Mouse (Mus musculus) hindbrain, embryonic 11.5 days (tissue): ENCODE results near the gene Gars. TPM values are rescaled to one million over a fixed set of nuclear protein-coding genes. Genes with fewer than 3 reads are reported as not detected.

Experiments used
- ATAC-seq: fragments of 200-750 bp; cut with Nextera tagmentation; 2 replicates; pipeline ENCODE4 v1.8.0; 2017; ENCODE audit warnings: mild to moderate bottlenecking, moderate TSS enrichment, moderate library complexity; ENCODE audit not compliant: low FRiP score
- DNase-seq: peaks from one replicate; pipeline ENCODE4 v3.0.0-alpha.2; 2015; ENCODE audit warnings: low spot score
- H3K27ac ChIP-seq: fragments of 300-500 bp; sonication (generic); 2 replicates; pipeline ENCODE4 v1.5.1; 2014; ENCODE audit warnings: mild to moderate bottlenecking, low read depth, low read length
- H3K27me3 ChIP-seq: fragments of 300-500 bp; sonication (generic); 2 replicates; pipeline ENCODE4 v1.6.1; 2014; ENCODE audit warnings: mild to moderate bottlenecking, low read length, moderate library complexity, mixed read lengths; ENCODE audit not compliant: control insufficient read depth, insufficient read depth
- H3K36me3 ChIP-seq: fragments of 300-500 bp; sonication (generic); 2 replicates; pipeline ENCODE4 v1.6.1; 2014; ENCODE audit warnings: mild to moderate bottlenecking, low read length, moderate library complexity, mixed read lengths; ENCODE audit not compliant: control insufficient read depth, insufficient read depth
- H3K4me1 ChIP-seq: fragments of 300-500 bp; sonication (generic); replicated peaks from 2 replicates; pipeline ENCODE4 v1.6.1; 2014; ENCODE audit warnings: low read length, mixed read lengths; ENCODE audit not compliant: control insufficient read depth, insufficient read depth
- H3K4me2 ChIP-seq: fragments of 300-500 bp; sonication (generic); replicated peaks from 2 replicates; pipeline ENCODE4 v1.6.1; 2014; ENCODE audit warnings: mild to moderate bottlenecking, low read depth, low read length
- H3K4me3 ChIP-seq: fragments of 300-500 bp; sonication (generic); 2 replicates; pipeline ENCODE4 v1.5.1; 2014; ENCODE audit warnings: low read depth, low read length
- H3K9ac ChIP-seq: fragments of 300-500 bp; sonication (generic); 2 replicates; pipeline ENCODE4 v1.6.1; 2014; ENCODE audit warnings: low read depth, low read length
- H3K9me3 ChIP-seq: fragments of 300-500 bp; sonication (generic); 2 replicates; pipeline ENCODE4 v1.6.1; 2016; ENCODE audit warnings: low read length; ENCODE audit not compliant: control insufficient read depth
- WGBS: fragments of 180-500 bp; shearing (Covaris S2); extraction: QIAGEN DNeasy Blood & Tissue Kit; methylation state at CpG from one replicate; pipeline ENCODE4 v1.1.7; 2014; 5-methylcytosine and 5-hydroxymethylcytosine counted together
- polyA plus RNA-seq: library from polyadenylated mRNA; unstranded; fragments of >200 nt; fragmentation: Nextera tagmentation; extraction: Ambion mirVana; gene quantifications from 2 replicates; pipeline ENCODE4 v1.2.1, GENCODE M21; 2014

Gars gene
- polyA plus RNA-seq, 1 experiment from 2014 or later = 214 TPM

GRCm38 (mm10) chr6:55002438-55002837 lies 35.4 kb upstream of the Gars start:
- H3K4me1 ChIP-seq = no peaks in the 10 kb centered on the region
- H3K9me3 ChIP-seq = no peaks in the 10 kb centered on the region
- ATAC-seq = no peak
- no peak overlapping the region for H3K27ac ChIP-seq
- DNase-seq = no peak
- H3K4me2 ChIP-seq = no peak overlapping the region
- no peaks in the 10 kb centered on the region for H3K36me3 ChIP-seq
- no peak overlapping the region for H3K9ac ChIP-seq
- no peaks in the 10 kb centered on the region for H3K27me3 ChIP-seq
- H3K4me3 ChIP-seq = no peak overlapping the region
- 75% methylated on average over 4 of the region's 4 CpGs for whole genome bisulfite sequencing

- H3K9ac ChIP-seq = no peak overlapping the region
- DNase-seq (no peak), ATAC-seq (no peak)
- no peak overlapping the region for H3K27ac ChIP-seq
- no peaks in the 10 kb centered on the region for H3K36me3 ChIP-seq
- H3K9me3 ChIP-seq = no peaks in the 10 kb centered on the region
- H3K4me1 ChIP-seq = no peaks in the 10 kb centered on the region
- H3K4me2 ChIP-seq = no peak overlapping the region
- 83% methylated on average over 4 of the region's 4 CpGs for WGBS
- no peak overlapping the region for H3K4me3 ChIP-seq
- no peaks in the 10 kb centered on the region for H3K27me3 ChIP-seq
Measured at GRCm38 (mm10) chr6:55003559-55003958, 34.2 kb upstream of the Gars start.

GRCm38 (mm10) chr6:55008401-55008800 lies 29.4 kb upstream of the Gars start:
- H3K9ac ChIP-seq = no peak overlapping the region
- H3K4me2 ChIP-seq = no peak overlapping the region
- WGBS = 92% methylated on average over 8 of the region's 8 CpGs
- no peaks in the 10 kb centered on the region for H3K27me3 ChIP-seq
- peaks cover 5% of the 10 kb centered on the region for H3K4me1 ChIP-seq
- H3K36me3 ChIP-seq = no peaks in the 10 kb centered on the region
- DNase-seq (no peak), ATAC-seq (no peak)
- H3K9me3 ChIP-seq = no peaks in the 10 kb centered on the region
- H3K4me3 ChIP-seq = no peak overlapping the region
- no peak overlapping the region for H3K27ac ChIP-seq

GRCm38 (mm10) chr6:55009391-55010230 lies 28.2 kb upstream of the Gars start:
- Histone ChIP-seq H3K4me3 (no peak overlapping the region), H3K4me1 (peaks cover 5% of the 10 kb centered on the region), H3K27me3 (no peaks in the 10 kb centered on the region), H3K9ac (peak overlapping the region; percentile 47; the same call in 1 of the 2 replicates), H3K36me3 (no peaks in the 10 kb centered on the region), H3K4me2 (peak overlapping the region; percentile 37), H3K27ac (peak overlapping the region; percentile 91), H3K9me3 (no peaks in the 10 kb centered on the region)
- ATAC-seq (peak; percentile 86), DNase-seq (peak; percentile 62)
- 16% methylated on average over 16 of the region's 16 CpGs for WGBS

- ATAC-seq = peak; percentile 70
- H3K4me3 ChIP-seq = no peak overlapping the region
- H3K4me2 ChIP-seq = no peak overlapping the region; the same call in 1 of the 2 replicates
- H3K27ac ChIP-seq = peak overlapping the region; percentile 91
- H3K9me3 ChIP-seq = no peaks in the 10 kb centered on the region
- WGBS = 80% methylated on average over 3 of the region's 4 CpGs
- peak; percentile 27 for DNase-seq
- no peak overlapping the region for H3K9ac ChIP-seq
- H3K27me3 ChIP-seq = no peaks in the 10 kb centered on the region
- no peaks in the 10 kb centered on the region for H3K36me3 ChIP-seq
- peaks cover 5% of the 10 kb centered on the region for H3K4me1 ChIP-seq
Measured at GRCm38 (mm10) chr6:55010330-55011091, 27.3 kb upstream of the Gars start.

- no peaks in the 10 kb centered on the region for H3K27me3 ChIP-seq
- DNase-seq (no peak), ATAC-seq (no peak)
- H3K4me3 ChIP-seq = no peak overlapping the region
- 85% methylated on average over 7 of the region's 7 CpGs for WGBS
- H3K27ac ChIP-seq = no peak overlapping the region
- H3K9me3 ChIP-seq = no peaks in the 10 kb centered on the region
- no peak overlapping the region for H3K9ac ChIP-seq
- no peak overlapping the region for H3K4me2 ChIP-seq
- peaks cover 5% of the 10 kb centered on the region for H3K4me1 ChIP-seq
- H3K36me3 ChIP-seq = no peaks in the 10 kb centered on the region
Measured at GRCm38 (mm10) chr6:55012516-55012915, 25.3 kb upstream of the Gars start.

- H3K36me3 ChIP-seq = no peaks in the 10 kb centered on the region
- no peak overlapping the region for H3K27ac ChIP-seq
- no peak overlapping the region for H3K9ac ChIP-seq
- DNase-seq = no peak
- WGBS = 90% methylated on average over 3 of the region's 3 CpGs
- H3K4me2 ChIP-seq = no peak overlapping the region
- H3K9me3 ChIP-seq = no peaks in the 10 kb centered on the region
- peaks cover 5% of the 10 kb centered on the region for H3K4me1 ChIP-seq
- no peak for ATAC-seq
- H3K27me3 ChIP-seq = no peaks in the 10 kb centered on the region
- no peak overlapping the region for H3K4me3 ChIP-seq
Measured at GRCm38 (mm10) chr6:55014184-55014583, 23.6 kb upstream of the Gars start.

- no peaks in the 10 kb centered on the region for H3K27me3 ChIP-seq
- H3K27ac ChIP-seq = no peak overlapping the region
- no peaks in the 10 kb centered on the region for H3K36me3 ChIP-seq
- DNase-seq (peak; percentile 16), ATAC-seq (no peak)
- no peak overlapping the region for H3K4me2 ChIP-seq
- no peaks in the 10 kb centered on the region for H3K9me3 ChIP-seq
- no peak overlapping the region for H3K9ac ChIP-seq
- H3K4me1 ChIP-seq = no peaks in the 10 kb centered on the region; the same call in 1 of the 2 replicates
- no peak overlapping the region for H3K4me3 ChIP-seq
- 24% methylated on average over 5 of the region's 5 CpGs for WGBS
Measured at GRCm38 (mm10) chr6:55016236-55016635, 21.6 kb upstream of the Gars start.
